Mouse (Mus musculus): Measurements from ENCODE around the gene Sh3bgrl3.

Gene Sh3bgrl3

GRCm38 (mm10) chr4:134128983-134129362 lies 384 bp upstream of the Sh3bgrl3 start:
- DNase-seq (ENCODE audit: low read depth, low spot score): peak; percentile 62

- DNase-seq (ENCODE audit: low read depth, low spot score): no peak
These were observed 796 bp downstream of the Sh3bgrl3 start for GRCm38 (mm10) chr4:134127793-134128192.

GRCm38 (mm10) chr4:134127121-134127455 lies 1.5 kb downstream of the Sh3bgrl3 start:
- DNase-seq (ENCODE audit: low read depth, low spot score): no peak

GRCm38 (mm10) chr4:134126300-134127120 lies 2.1 kb downstream of the Sh3bgrl3 start:
- DNase-seq (ENCODE audit: low read depth, low spot score): no peak

- DNase-seq (ENCODE audit: low read depth, low spot score): no peak
These were observed 3.1 kb downstream of the Sh3bgrl3 start for GRCm38 (mm10) chr4:134125383-134126060.

GRCm38 (mm10) chr4:134123680-134124551 lies 4.7 kb downstream of the Sh3bgrl3 start:
- peak; percentile 81 for DNase-seq (ENCODE audit: low read depth, low spot score)

GRCm38 (mm10) chr4:134123147-134123546 lies 5.4 kb downstream of the Sh3bgrl3 start:
- DNase-seq (ENCODE audit: low read depth, low spot score): no peak

GRCm38 (mm10) chr4:134122281-134122680 lies 6.3 kb downstream of the Sh3bgrl3 start:
- DNase-seq (ENCODE audit: low read depth, low spot score): no peak

GRCm38 (mm10) chr4:134121571-134121970 lies 7.0 kb downstream of the Sh3bgrl3 start:
- DNase-seq (ENCODE audit: low read depth, low spot score): no peak

- no peak for DNase-seq (ENCODE audit: low read depth, low spot score)
These were observed 7.7 kb downstream of the Sh3bgrl3 start for GRCm38 (mm10) chr4:134120916-134121315.

- DNase-seq (ENCODE audit: low read depth, low spot score): peak; percentile 45
These were observed 8.3 kb downstream of the Sh3bgrl3 start for GRCm38 (mm10) chr4:134120192-134120805.

- DNase-seq (ENCODE audit: low read depth, low spot score): peak; percentile 93
These were observed 8.9 kb downstream of the Sh3bgrl3 start for GRCm38 (mm10) chr4:134119644-134120043.

GRCm38 (mm10) chr4:134119042-134119441 lies 9.5 kb downstream of the Sh3bgrl3 start:
- DNase-seq (ENCODE audit: low read depth, low spot score): peak; percentile 67

- DNase-seq (ENCODE audit: low read depth, low spot score): peak; percentile 83
These were observed 10.3 kb downstream of the Sh3bgrl3 start for GRCm38 (mm10) chr4:134118126-134118800.

GRCm38 (mm10) chr4:134117012-134117411 lies 11.6 kb downstream of the Sh3bgrl3 start:
- peak; percentile 91 for DNase-seq (ENCODE audit: low read depth, low spot score)

- DNase-seq (ENCODE audit: low read depth, low spot score): peak; percentile 72
These were observed 12.1 kb downstream of the Sh3bgrl3 start for GRCm38 (mm10) chr4:134116501-134116900.

GRCm38 (mm10) chr4:134115215-134116144 lies 13.1 kb downstream of the Sh3bgrl3 start:
- DNase-seq (ENCODE audit: low read depth, low spot score): peak; percentile 93

GRCm38 (mm10) chr4:134114038-134114437 lies 14.6 kb downstream of the Sh3bgrl3 start:
- DNase-seq (ENCODE audit: low read depth, low spot score): no peak

- DNase-seq (ENCODE audit: low read depth, low spot score): peak; percentile 70
These were observed 15.1 kb downstream of the Sh3bgrl3 start for GRCm38 (mm10) chr4:134113356-134113994.
